Mouse (Mus musculus) kidney, embryonic 15.5 days (tissue): ENCODE measurements around the gene Syt12. TPM values are rescaled to one million over a fixed set of nuclear protein-coding genes. Genes with fewer than 3 reads are reported as not detected.
A peak's percentile ranks its signal among the peaks of the same experiment; 100 is the strongest.

Experiments
- ATAC-seq: fragments of 200-750 bp; cut with Nextera tagmentation; replicated peaks from 2 replicates; pipeline ENCODE4 v1.8.0; 2017; ENCODE audit warnings: moderate TSS enrichment; ENCODE audit not compliant: low FRiP score
- H3K27ac ChIP-seq: fragments of 300-500 bp; sonication (generic); 2 replicates; pipeline ENCODE4 v1.5.1; 2015; ENCODE audit warnings: mild to moderate bottlenecking, inconsistent platforms
- H3K27me3 ChIP-seq: fragments of 300-500 bp; sonication (generic); 2 replicates; pipeline ENCODE4 v1.6.1; 2015; ENCODE audit warnings: inconsistent platforms
- H3K36me3 ChIP-seq: fragments of 300-500 bp; sonication (generic); 2 replicates; pipeline ENCODE4 v1.6.1; 2015; ENCODE audit warnings: inconsistent platforms
- H3K4me1 ChIP-seq: fragments of 300-500 bp; sonication (generic); 2 replicates; pipeline ENCODE4 v1.6.1; 2015; ENCODE audit warnings: inconsistent platforms
- H3K4me2 ChIP-seq: fragments of 300-500 bp; sonication (generic); 2 replicates; pipeline ENCODE4 v1.6.1; 2015; ENCODE audit warnings: moderate library complexity, mild to moderate bottlenecking, inconsistent platforms
- H3K4me3 ChIP-seq: fragments of 300-500 bp; sonication (generic); replicated peaks from 2 replicates; pipeline ENCODE4 v1.5.1; 2015; ENCODE audit warnings: mild to moderate bottlenecking, inconsistent platforms
- H3K9ac ChIP-seq: fragments of 300-500 bp; sonication (generic); 2 replicates; pipeline ENCODE4 v1.6.1; 2015; ENCODE audit warnings: mild to moderate bottlenecking, inconsistent platforms
- H3K9me3 ChIP-seq: fragments of 300-500 bp; sonication (generic); replicated peaks from 2 replicates; pipeline ENCODE4 v1.6.1; 2016; ENCODE audit warnings: inconsistent platforms
- WGBS: fragments of 180-500 bp; shearing (Covaris S2); methylation state at CpG from one replicate; pipeline ENCODE4 v1.1.7; 2015; ENCODE audit warnings: mixed read lengths; 5-methylcytosine and 5-hydroxymethylcytosine counted together
- polyA plus RNA-seq: library from polyadenylated mRNA; unstranded; fragments of >200 nt; fragmentation: Nextera tagmentation; extraction: Ambion mirVana; gene quantifications from 2 replicates; pipeline ENCODE4 v1.2.1, GENCODE M21; 2015

Syt12 gene
- polyA plus RNA-seq = 2.7 and 2.9 TPM in 2 replicates

DNA sequence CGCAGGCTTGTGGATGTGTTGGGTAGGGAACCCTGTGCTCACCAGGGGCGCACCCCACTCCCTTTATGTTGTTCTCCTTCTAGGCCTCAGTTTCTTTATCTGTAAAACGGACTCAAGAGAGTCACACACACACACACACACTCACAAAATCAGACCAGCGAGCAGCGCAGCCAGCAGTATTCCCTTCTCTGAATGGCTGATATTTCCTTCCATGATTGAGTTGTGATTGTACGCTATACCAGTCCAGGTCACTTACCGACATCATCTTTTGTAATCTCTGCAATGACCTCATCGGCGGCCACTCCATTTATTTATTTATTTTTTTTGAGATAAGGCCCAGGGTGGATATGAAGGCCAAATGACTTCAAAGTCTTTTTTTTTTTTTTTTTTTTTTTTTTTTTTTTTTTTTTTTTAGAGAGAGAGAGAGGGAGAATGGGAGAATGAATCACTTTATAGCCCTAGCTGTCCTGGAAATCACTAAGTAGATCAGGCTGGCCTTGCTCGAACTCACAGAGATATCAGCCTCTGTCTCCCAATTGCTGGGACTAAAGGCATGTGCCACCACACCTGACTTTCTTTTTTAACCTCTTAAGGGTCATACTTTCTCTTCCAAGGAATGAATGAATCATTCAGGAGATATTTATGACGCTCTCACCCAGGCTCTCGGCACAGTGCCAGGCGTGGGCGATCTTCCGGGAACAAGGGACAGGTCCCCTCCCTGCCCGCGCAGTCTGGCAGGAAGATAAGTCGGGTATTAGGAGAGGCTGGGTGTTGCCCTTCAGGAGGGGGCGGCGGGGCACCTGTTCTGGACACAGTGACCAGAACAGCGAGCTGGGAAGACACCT, at the start of gene Syt12:
Syt12 (minus strand) TSS at position 103 of the 845 bp plus-strand sequence.
- Histone ChIP-seq H3K36me3 (no peaks in the 10 kb centered on the region), H3K4me2 (peak within 1 kb of the TSS; percentile 100), H3K4me1 (peaks cover 27% of the 10 kb centered on the region), H3K4me3 (peak within 1 kb of the TSS; percentile 64), H3K27ac (peak within 1 kb of the TSS; percentile 37; the same call in 1 of the 2 replicates), H3K9ac (peak within 1 kb of the TSS; percentile 58), H3K9me3 (no peaks in the 10 kb centered on the region), H3K27me3 (peaks cover 32% of the 10 kb centered on the region)
- ATAC-seq = no peak; the same call in 1 of the 2 replicates
- WGBS = 27% methylated on average over 21 of the region's 21 CpGs

DNA sequence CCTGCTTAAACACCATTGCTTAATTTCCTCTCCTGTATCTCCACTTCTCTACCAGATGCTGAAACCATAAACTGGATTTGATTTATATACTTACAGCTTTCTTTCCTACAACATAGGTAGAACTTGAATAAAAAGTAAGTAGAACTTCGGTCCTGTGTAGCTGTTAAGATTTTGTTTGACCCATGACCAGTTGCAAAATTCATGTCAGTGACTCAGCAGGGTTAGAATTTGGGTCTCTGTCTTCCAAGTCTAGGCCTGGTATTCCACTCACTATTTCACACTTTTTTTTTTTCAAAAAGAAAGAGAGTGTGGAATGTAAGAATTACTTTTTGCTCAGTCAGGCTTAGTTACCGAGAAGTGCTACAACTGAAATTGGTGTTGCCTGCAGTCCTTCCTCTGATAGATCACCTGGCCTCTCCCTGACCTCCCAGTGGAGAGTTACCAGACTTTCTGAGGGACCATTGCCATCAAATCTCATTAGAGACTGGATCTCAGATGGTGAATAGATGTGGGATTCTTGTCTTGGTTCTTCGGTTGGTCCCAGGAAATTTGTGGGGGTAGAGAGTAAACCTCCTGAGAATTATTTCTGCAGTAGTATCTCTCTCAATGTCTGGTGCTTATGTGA, 44.3 kb upstream of the Syt12 start:
- Histone ChIP-seq H3K27ac (no peak overlapping the region), H3K4me3 (no peak overlapping the region), H3K9ac (no peak overlapping the region), H3K4me1 (no peaks in the 10 kb centered on the region), H3K9me3 (no peaks in the 10 kb centered on the region), H3K27me3 (no peaks in the 10 kb centered on the region), H3K4me2 (no peak overlapping the region), H3K36me3 (no peaks in the 10 kb centered on the region)
- WGBS = 87% methylated on average over 3 of the region's 3 CpGs
- no peak for ATAC-seq

GRCm38 (mm10) chr19:4517483-4517882, 40.2 kb upstream of the Syt12 start:
- no peaks in the 10 kb centered on the region for H3K27me3 ChIP-seq
- no peaks in the 10 kb centered on the region for H3K36me3 ChIP-seq
- H3K4me2 ChIP-seq = no peak overlapping the region
- H3K9ac ChIP-seq = no peak overlapping the region
- no peak overlapping the region for H3K27ac ChIP-seq
- peaks cover 11% of the 10 kb centered on the region for H3K4me1 ChIP-seq
- 69% methylated on average over 1 of the region's 1 CpGs for WGBS
- ATAC-seq = no peak
- H3K4me3 ChIP-seq = no peak overlapping the region
- H3K9me3 ChIP-seq = no peaks in the 10 kb centered on the region

DNA sequence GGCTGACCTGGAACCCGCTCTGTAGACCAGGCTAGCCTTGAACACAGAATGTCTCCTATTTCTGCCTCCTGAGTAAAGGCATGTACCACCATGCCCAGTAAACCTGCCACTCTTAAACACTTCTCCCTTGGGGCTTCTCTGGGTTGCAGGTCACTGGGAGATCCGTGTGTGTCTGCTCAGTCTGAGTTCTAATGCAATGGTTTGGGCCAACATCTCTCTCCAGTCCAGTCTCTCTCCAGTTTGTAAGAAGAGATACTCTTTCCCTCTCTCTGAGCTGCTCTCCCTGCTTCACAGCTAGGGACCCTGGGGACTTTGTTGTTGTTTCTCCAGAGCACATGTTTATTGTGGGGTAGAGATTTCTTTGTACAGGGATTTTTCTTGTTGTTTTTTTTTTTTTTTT, 39.0 kb upstream of the Syt12 start:
- Histone ChIP-seq H3K4me1 (peaks cover 15% of the 10 kb centered on the region), H3K36me3 (no peaks in the 10 kb centered on the region), H3K4me2 (no peak overlapping the region), H3K9ac (no peak overlapping the region), H3K9me3 (no peaks in the 10 kb centered on the region), H3K4me3 (no peak overlapping the region), H3K27me3 (peaks cover 4% of the 10 kb centered on the region; the same call in 1 of the 2 replicates), H3K27ac (peak overlapping the region; percentile 13; the same call in 1 of the 2 replicates)
- no peak for ATAC-seq
- WGBS = 57% methylated on average over 2 of the region's 2 CpGs

- Histone ChIP-seq H3K9me3 (no peaks in the 10 kb centered on the region), H3K27ac (0 out of 2 replicates have a peak overlapping the region, but pooled peaks have one; percentile 13), H3K9ac (no peak overlapping the region), H3K27me3 (peaks cover 5% of the 10 kb centered on the region; the same call in 1 of the 2 replicates), H3K4me2 (no peak overlapping the region), H3K4me3 (no peak overlapping the region), H3K4me1 (peaks cover 20% of the 10 kb centered on the region), H3K36me3 (no peaks in the 10 kb centered on the region)
- ATAC-seq = no peak
- WGBS = 46% methylated on average over 2 of the region's 2 CpGs
Measured at GRCm38 (mm10) chr19:4515746-4516145, 38.5 kb upstream of the Syt12 start.

DNA sequence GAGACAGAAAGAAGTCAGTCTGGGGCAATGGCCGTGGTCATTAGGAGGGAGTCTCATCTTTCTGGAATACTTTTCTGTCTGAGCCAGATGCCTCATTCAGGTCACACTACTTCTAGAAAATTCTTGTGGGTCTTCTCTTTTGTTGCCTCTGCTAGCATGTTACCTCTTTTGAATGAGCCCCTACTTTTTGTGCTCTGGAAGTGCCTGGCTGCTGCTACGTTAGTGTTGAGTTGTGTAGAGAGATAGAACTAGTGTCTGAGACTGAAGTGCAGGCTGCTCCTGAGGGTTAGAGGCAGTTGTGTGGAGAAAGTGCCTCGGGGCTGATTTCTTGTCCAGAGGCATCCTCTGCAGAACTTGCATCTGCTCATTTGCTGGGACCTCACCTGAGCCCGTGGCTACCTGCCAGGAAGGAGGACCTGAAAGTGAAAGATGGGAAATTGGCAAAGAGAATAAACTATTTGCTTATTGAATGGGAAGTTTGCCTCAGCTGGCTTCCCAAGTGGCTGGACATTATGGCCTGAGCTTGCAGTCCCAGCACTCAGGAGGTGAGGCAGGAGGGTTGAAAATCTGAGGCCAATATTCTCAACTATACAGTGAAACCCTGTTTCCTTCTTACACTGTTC, 36.1 kb upstream of the Syt12 start:
- no peak overlapping the region for H3K4me3 ChIP-seq
- H3K4me2 ChIP-seq = no peak overlapping the region
- H3K27ac ChIP-seq = no peak overlapping the region
- H3K36me3 ChIP-seq = no peaks in the 10 kb centered on the region
- peaks cover 27% of the 10 kb centered on the region for H3K4me1 ChIP-seq
- no peaks in the 10 kb centered on the region for H3K9me3 ChIP-seq
- ATAC-seq = no peak
- peaks cover 5% of the 10 kb centered on the region; the same call in 1 of the 2 replicates for H3K27me3 ChIP-seq
- no peak overlapping the region for H3K9ac ChIP-seq
- WGBS = 75% methylated on average over 4 of the region's 4 CpGs

GRCm38 (mm10) chr19:4511116-4511841, 34.0 kb upstream of the Syt12 start:
- Histone ChIP-seq H3K9ac (peak overlapping the region; percentile 39), H3K9me3 (no peaks in the 10 kb centered on the region), H3K4me2 (peak overlapping the region; percentile 95), H3K4me1 (peaks cover 26% of the 10 kb centered on the region), H3K27ac (no peak overlapping the region), H3K27me3 (peaks cover 5% of the 10 kb centered on the region; the same call in 1 of the 2 replicates), H3K4me3 (peak overlapping the region; percentile 66), H3K36me3 (no peaks in the 10 kb centered on the region)
- WGBS = 8% methylated on average over 13 of the region's 13 CpGs
- ATAC-seq = no peak

DNA sequence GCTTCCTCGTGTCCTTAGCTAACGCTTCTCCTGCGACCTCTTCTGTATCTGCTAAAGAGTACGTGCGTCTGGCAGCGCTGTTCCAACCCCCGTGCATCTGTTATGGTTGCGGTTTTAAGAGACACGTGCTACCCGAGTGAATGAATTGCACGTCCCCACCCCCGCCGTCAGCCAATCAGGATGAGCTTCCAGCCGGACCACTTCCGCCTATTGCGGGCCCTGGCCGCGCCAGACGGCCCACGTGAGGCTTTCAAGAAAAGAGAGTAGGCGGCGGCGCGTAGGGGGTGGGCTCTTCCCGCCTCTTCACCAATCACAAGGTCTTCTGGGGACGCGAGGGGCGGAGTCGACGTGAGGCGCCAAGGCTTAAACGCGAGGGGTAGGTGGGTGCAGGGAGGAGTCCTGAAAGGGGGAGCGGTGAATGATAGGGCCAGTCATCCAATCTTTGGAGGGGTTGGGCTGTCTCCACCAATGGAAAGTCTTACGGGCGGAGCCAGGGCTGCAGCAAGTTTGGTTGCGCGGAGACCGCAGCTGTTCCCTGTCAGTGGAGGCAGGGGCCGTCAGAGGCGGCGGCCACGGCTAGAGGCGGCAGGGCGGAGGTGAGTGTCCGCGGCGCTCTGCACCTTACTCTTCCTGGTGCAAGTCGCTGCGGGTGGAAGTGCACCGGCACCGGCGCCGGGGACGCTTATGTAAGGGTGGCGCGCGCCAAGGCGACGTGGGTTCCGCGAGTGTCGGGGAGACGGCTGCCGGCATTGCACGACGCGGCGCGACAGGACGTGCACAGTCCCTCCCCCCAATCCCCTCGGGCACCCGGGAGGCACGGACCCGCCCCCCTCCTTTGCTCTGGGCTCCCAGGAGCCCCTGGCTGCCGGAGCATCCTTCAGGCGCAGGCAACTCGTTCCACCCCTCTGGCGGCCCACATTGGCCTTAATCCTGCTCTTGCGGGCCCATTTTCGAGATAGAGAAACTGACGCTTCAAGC, 33.0 kb upstream of the Syt12 start, which contains the start of gene Pcx:
Pcx (plus strand) TSS at position 487 of the 978 bp plus-strand sequence.
- H3K9me3 ChIP-seq = no peaks in the 10 kb centered on the region
- WGBS = under 1% methylated on average over 77 of the region's 82 CpGs
- peak within 1 kb of the TSS; percentile 42 for H3K9ac ChIP-seq
- peaks cover 5% of the 10 kb centered on the region; the same call in 1 of the 2 replicates for H3K27me3 ChIP-seq
- no peaks in the 10 kb centered on the region for H3K36me3 ChIP-seq
- H3K27ac ChIP-seq = peak within 1 kb of the TSS; percentile 49
- H3K4me1 ChIP-seq = peaks cover 19% of the 10 kb centered on the region
- H3K4me3 ChIP-seq = peak within 1 kb of the TSS; percentile 66
- peak within 1 kb of the TSS; percentile 95 for H3K4me2 ChIP-seq
- ATAC-seq = peak; percentile 100

DNA sequence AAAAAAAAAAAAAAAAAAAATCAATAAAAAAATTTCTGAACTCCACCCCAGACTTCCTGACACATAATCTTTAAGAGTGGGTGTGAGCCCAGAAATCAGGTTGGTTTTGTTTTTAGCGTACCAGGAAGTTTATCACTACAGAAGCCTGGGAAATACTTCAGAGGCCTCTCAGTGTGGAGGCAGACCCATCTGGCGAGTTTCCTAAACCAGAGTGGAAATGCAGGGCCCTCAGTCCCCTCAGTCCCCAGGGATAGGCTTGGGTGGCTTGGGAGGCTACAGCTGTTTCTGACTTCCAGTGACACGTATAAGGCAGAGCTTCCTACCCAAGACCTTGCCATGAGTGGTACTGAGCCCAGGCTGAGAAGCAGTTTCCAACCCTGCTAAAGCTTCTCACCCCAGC, 30.5 kb upstream of the Syt12 start:
- 76% methylated on average over 3 of the region's 3 CpGs for WGBS
- no peaks in the 10 kb centered on the region for H3K36me3 ChIP-seq
- H3K4me1 ChIP-seq = peaks cover 16% of the 10 kb centered on the region
- ATAC-seq = no peak
- H3K9me3 ChIP-seq = no peaks in the 10 kb centered on the region
- H3K4me2 ChIP-seq = no peak overlapping the region
- H3K9ac ChIP-seq = no peak overlapping the region
- H3K27ac ChIP-seq = no peak overlapping the region
- no peak overlapping the region for H3K4me3 ChIP-seq
- H3K27me3 ChIP-seq = peaks cover 5% of the 10 kb centered on the region; the same call in 1 of the 2 replicates

GRCm38 (mm10) chr19:4504830-4505229, 27.6 kb upstream of the Syt12 start:
- no peak for ATAC-seq
- Histone ChIP-seq H3K36me3 (no peaks in the 10 kb centered on the region), H3K4me3 (no peak overlapping the region), H3K27me3 (no peaks in the 10 kb centered on the region), H3K9ac (no peak overlapping the region), H3K9me3 (no peaks in the 10 kb centered on the region), H3K4me2 (no peak overlapping the region), H3K27ac (no peak overlapping the region), H3K4me1 (peaks cover 5% of the 10 kb centered on the region; the same call in 1 of the 2 replicates)
- WGBS = 97% methylated on average over 1 of the region's 1 CpGs
